Mouse (Mus musculus) ES-Bruce4 (cell line): ENCODE measurements at regions not wholly inside any gene's neighbourhood (a gene's known extent, or its start where the extent isn't known, plus 50 kb on each side); places are given as distances from the start of the nearest gene placed in this dataset.

Source experiments
- CTCF ChIP-seq: IDR thresholded peaks from one replicate; pipeline ENCODE4 v1.8.1; 2011; ENCODE audit warnings: low read depth, low read length
- EP300 ChIP-seq: IDR thresholded peaks from 2 replicates; pipeline ENCODE4 v1.6.1; 2011; ENCODE audit warnings: low read depth, low read length; ENCODE audit not compliant: insufficient read depth
- POLR2A ChIP-seq: IDR thresholded peaks from one replicate; pipeline ENCODE4 v1.8.1; 2011; ENCODE audit warnings: low read length; ENCODE audit not compliant: insufficient read depth

- no peak for TF ChIP-seq POLR2A
- TF ChIP-seq CTCF, result no peak
- no peak for TF ChIP-seq EP300
Observed at GRCm38 (mm10) chr16:55494162-55494561, 196.4 kb upstream of the Zpld1 start.
